ENCODE assay signal across 20 mouse cellular contexts in the genomic region with DNA sequence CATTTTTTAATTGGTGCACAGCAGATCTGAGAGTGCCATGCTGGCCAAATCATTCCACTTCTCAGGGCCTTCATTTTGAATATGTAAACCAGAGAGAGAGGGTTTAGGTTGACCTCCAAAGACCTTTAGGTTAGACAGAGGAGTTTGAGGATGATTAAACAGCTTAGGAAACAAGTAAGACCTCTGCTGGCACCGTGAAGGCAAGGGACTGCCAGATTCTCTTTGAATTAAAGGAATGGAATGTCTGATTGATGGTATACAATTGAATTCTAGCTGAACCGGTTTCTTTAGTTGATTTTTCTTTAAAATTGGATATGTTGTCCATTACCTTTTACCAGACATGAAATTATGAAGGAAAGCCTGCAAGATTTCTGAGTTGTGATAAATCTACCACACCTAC.
"Had no signal": no experiment of that assay in that cellular context is flagged by ENCODE, and none has a peak within 500 bp of the region (broad histone marks: within the 10 kb centered on the region; RNA-seq: fewer than 3 reads in every experiment).

No protein-coding gene starts in this region.

- H3K27me3 ChIP-seq: intestine, embryonic 15.5 days; kidney, embryonic 15.5 days; limb, embryonic 15.5 days; midbrain, embryonic 12.5 days; midbrain, embryonic 15.5 days; neural tube, embryonic 12.5 days; neural tube, embryonic 15.5 days had no signal

- H3K36me3 ChIP-seq: intestine, embryonic 15.5 days; kidney, embryonic 15.5 days; limb, embryonic 15.5 days; midbrain, embryonic 12.5 days; midbrain, embryonic 15.5 days; neural tube, embryonic 12.5 days; neural tube, embryonic 15.5 days had no signal

- H3K4me2 ChIP-seq: intestine, embryonic 15.5 days; kidney, embryonic 15.5 days; limb, embryonic 15.5 days; liver, embryonic 11.5 days; midbrain, embryonic 12.5 days; midbrain, embryonic 15.5 days; neural tube, embryonic 12.5 days; neural tube, embryonic 15.5 days had no signal

- H3K9ac ChIP-seq: intestine, embryonic 15.5 days; kidney, embryonic 15.5 days; limb, embryonic 15.5 days; liver, embryonic 14.5 days; liver, postnatal 0 days; midbrain, embryonic 12.5 days; midbrain, embryonic 15.5 days; neural tube, embryonic 12.5 days; neural tube, embryonic 15.5 days had no signal

- H3K9me3 ChIP-seq: intestine, embryonic 15.5 days; kidney, embryonic 15.5 days; limb, embryonic 15.5 days; midbrain, embryonic 12.5 days; midbrain, embryonic 15.5 days; neural tube, embryonic 12.5 days; neural tube, embryonic 15.5 days had no signal

- H3K27ac ChIP-seq: intestine, embryonic 15.5 days; kidney, embryonic 15.5 days; limb, embryonic 15.5 days; liver, embryonic 14.5 days; macrophage; midbrain, embryonic 12.5 days; midbrain, embryonic 15.5 days; neural tube, embryonic 12.5 days; neural tube, embryonic 15.5 days had no signal

- DNase-seq: kidney, adult 11 months; kidney, adult 8-10 months; kidney, postnatal 10 days; kidney, postnatal 4 days; liver, postnatal 0 days; right cerebral cortex, adult 18-20 months; right cerebral cortex, postnatal 14 days; right cerebral cortex, postnatal 4 days; thymus, postnatal 25 days had no signal

- H3K4me3 ChIP-seq: intestine, embryonic 15.5 days; kidney, embryonic 15.5 days; limb, embryonic 15.5 days; midbrain, embryonic 12.5 days; midbrain, embryonic 15.5 days; neural tube, embryonic 12.5 days; neural tube, embryonic 15.5 days had no signal

- H3K4me1 ChIP-seq: intestine, embryonic 15.5 days; kidney, embryonic 15.5 days; limb, embryonic 15.5 days; midbrain, embryonic 12.5 days; midbrain, embryonic 15.5 days; neural tube, embryonic 12.5 days; neural tube, embryonic 15.5 days had no signal

- ATAC-seq: intestine, embryonic 15.5 days; liver, postnatal 0 days; lung, postnatal 0 days; midbrain, embryonic 15.5 days had no signal
